Mouse (Mus musculus) liver, postnatal 0 days (tissue): ENCODE results near the gene Chrm4.
A peak's percentile ranks its signal among the peaks of the same experiment; 100 is the strongest.

ENCODE experiments used
- CTCF ChIP-seq: sonication (generic); IDR thresholded peaks from 2 replicates; pipeline ENCODE4 v1.5.1; 2016; ENCODE audit warnings: antibody characterized with exemption, low read depth
- EP300 ChIP-seq: IDR thresholded peaks from 2 replicates; pipeline ENCODE4 v1.6.1; 2016; ENCODE audit warnings: antibody characterized with exemption, low read depth, mild to moderate bottlenecking

GRCm38 (mm10) chr2:91942356-91942755 lies 15.3 kb downstream of the Chrm4 start:
- TF ChIP-seq CTCF (peak; percentile 65), EP300 (no peak)
